8 mouse cellular contexts compared by ENCODE assay signal in genomic region chr17:14244195-14244965, GRCm38 (mm10). TPM values are rescaled to one million over a fixed set of nuclear protein-coding genes. Genes with fewer than 3 reads are reported as not detected.
A peak's percentile ranks its signal among the peaks of the same experiment; 100 is the strongest.
DNase-seq lines count a peak whose midpoint lies in the region; ATAC-seq lines count a peak whose summit lies in the region.
"Had no signal": no experiment of that assay in that cellular context is flagged by ENCODE, and none has a peak within 500 bp of the region (broad histone marks: within the 10 kb centered on the region; RNA-seq: fewer than 3 reads in every experiment).

No protein-coding gene starts in this region.

- peaks cover 15% of the 10 kb centered on the region; the same call in 1 of the 2 replicates for H3K4me1 ChIP-seq in intestine, embryonic 15.5 days (replicated peaks)
- H3K4me1 ChIP-seq: midbrain, embryonic 12.5 days had no signal

- intact Hi-C loops in left cerebral cortex, postnatal 36 days (cut with DNase I), result no loop called here

- H3K9ac ChIP-seq in intestine, embryonic 15.5 days, result no peak overlapping the region
- H3K9ac ChIP-seq: midbrain, embryonic 12.5 days had no signal

- no peak overlapping the region for H3K4me2 ChIP-seq in intestine, embryonic 15.5 days (replicated peaks)
- H3K4me2 ChIP-seq: midbrain, embryonic 12.5 days had no signal

- H3K27ac ChIP-seq in intestine, embryonic 15.5 days, result peak overlapping the region; percentile 40
- H3K27ac ChIP-seq: midbrain, embryonic 12.5 days had no signal

- ATAC-seq in intestine, embryonic 15.5 days, result peak; percentile 32; the same call in 1 of the 2 replicates

- H3K9me3 ChIP-seq in intestine, embryonic 15.5 days, result no peaks in the 10 kb centered on the region
- H3K9me3 ChIP-seq: midbrain, embryonic 12.5 days had no signal

- H3K27me3 ChIP-seq in intestine, embryonic 15.5 days (replicated peaks), result no peaks in the 10 kb centered on the region
- H3K27me3 ChIP-seq: midbrain, embryonic 12.5 days had no signal

- H3K36me3 ChIP-seq in intestine, embryonic 15.5 days, result no peaks in the 10 kb centered on the region
- H3K36me3 ChIP-seq: midbrain, embryonic 12.5 days had no signal

- DNase-seq in retina, adult 2 months (ENCODE audit: low read depth, low spot score), result peak; percentile 1
- no peak for DNase-seq in retina, embryonic 14.5 days (ENCODE audit: low spot score)
- peak; percentile 78 to 80 for DNase-seq in cerebellum, postnatal 36 days
- no peak for DNase-seq in liver
- no peak for DNase-seq in left cerebral cortex, postnatal 36 days (ENCODE audit: low spot score in 2 of 2)
- DNase-seq in right cerebral cortex, adult 18-20 months, result no peak

- H3K4me3 ChIP-seq in intestine, embryonic 15.5 days (replicated peaks), result no peak overlapping the region
- H3K4me3 ChIP-seq: midbrain, embryonic 12.5 days had no signal

- 57% methylated on average over 11 of the region's 11 CpGs for WGBS in intestine, embryonic 15.5 days

RNA-seq across cellular contexts. Expression of gene Smoc2, which starts 34.9 kb away (rescaled TPM):
- 122 and 132 TPM in 2 replicates for polyA plus RNA-seq in intestine, embryonic 15.5 days (2015; fragmentation: Nextera tagmentation; extraction: Ambion mirVana)
- total RNA-seq in left cerebral cortex, postnatal 36 days (2021), result 10 to 100 TPM; 10.5 to 15.1 TPM

RNA-seq across cellular contexts. Expression of gene Dact2, which starts 40.3 kb away (rescaled TPM):
- polyA plus RNA-seq in intestine, embryonic 15.5 days (2015; fragmentation: Nextera tagmentation; extraction: Ambion mirVana), result 5.7 and 6.1 TPM in 2 replicates
- total RNA-seq in left cerebral cortex, postnatal 36 days (2021), result 100 to 1,000 TPM in 1 of 2 experiments, 10 to 100 TPM in 1; 73.9 to 113 TPM

Comparison
In these comparisons a context has a peak if more than half of its experiments do, and no peak if none do; other contexts are left out.
1. DNase-seq: peak in retina, adult 2 months (single experiment) and cerebellum, postnatal 36 days (2 of 2); none in retina, embryonic 14.5 days (single experiment), liver (single experiment), left cerebral cortex, postnatal 36 days (0 of 2) and right cerebral cortex, adult 18-20 months (single experiment).